Mouse (Mus musculus): ENCODE results near the gene Ugt1a1. TPM values are rescaled to one million over a fixed set of nuclear protein-coding genes. Genes with fewer than 3 reads are reported as not detected.
"Not testable (repeated sequence)": the region's sequence is repeated elsewhere in the genome, so short reads cannot be mapped to it uniquely, and the experiment has no call there.

The Ugt1a1 gene
- polyA plus RNA-seq, 1 experiment from 2014 or later, result 30.1 TPM

GRCm38 (mm10) chr1:88222216-88222615 is 10.5 kb downstream of the Ugt1a1 start:
- H3K4me3 ChIP-seq (replicated peaks), result no peak overlapping the region
- no peak for ATAC-seq
- no peak overlapping the region for H3K27ac ChIP-seq
- no peak overlapping the region for H3K9ac ChIP-seq
- WGBS, result 50% methylated on average over 2 of the region's 2 CpGs
- H3K27me3 ChIP-seq (replicated peaks), result no peaks in the 10 kb centered on the region
- no peaks in the 10 kb centered on the region for H3K36me3 ChIP-seq
- H3K4me2 ChIP-seq (replicated peaks), result no peak overlapping the region
- H3K4me1 ChIP-seq (replicated peaks), result no peaks in the 10 kb centered on the region
- H3K9me3 ChIP-seq, result peaks cover 20% of the 10 kb centered on the region

GRCm38 (mm10) chr1:88223011-88223515 is 11.3 kb downstream of the Ugt1a1 start:
- H3K36me3 ChIP-seq; H3K27ac ChIP-seq; ATAC-seq; H3K4me1 ChIP-seq (replicated peaks); H3K27me3 ChIP-seq (replicated peaks); H3K4me3 ChIP-seq (replicated peaks); H3K4me2 ChIP-seq (replicated peaks); H3K9ac ChIP-seq: not testable (repeated sequence)
- H3K9me3 ChIP-seq, result peaks cover 16% of the 10 kb centered on the region; the same call in 1 of the 2 replicates

- no peak for ATAC-seq
- Histone ChIP-seq H3K9me3 (peaks cover 16% of the 10 kb centered on the region; the same call in 1 of the 2 replicates), H3K9ac (no peak overlapping the region), H3K27me3 (replicated peaks) (no peaks in the 10 kb centered on the region), H3K36me3 (no peaks in the 10 kb centered on the region), H3K27ac (no peak overlapping the region), H3K4me1 (replicated peaks) (no peaks in the 10 kb centered on the region), H3K4me3 (replicated peaks) (no peak overlapping the region), H3K4me2 (replicated peaks) (no peak overlapping the region)
- 59% methylated on average over 1 of the region's 1 CpGs for WGBS
Measured at GRCm38 (mm10) chr1:88223591-88223990, 11.8 kb downstream of the Ugt1a1 start.

- H3K4me1 ChIP-seq (replicated peaks), result no peaks in the 10 kb centered on the region
- no peak overlapping the region for H3K4me2 ChIP-seq (replicated peaks)
- H3K9ac ChIP-seq, result no peak overlapping the region
- ATAC-seq, result no peak
- H3K36me3 ChIP-seq, result no peaks in the 10 kb centered on the region
- no peak overlapping the region for H3K27ac ChIP-seq
- peaks cover 19% of the 10 kb centered on the region; the same call in 1 of the 2 replicates for H3K9me3 ChIP-seq
- no peaks in the 10 kb centered on the region for H3K27me3 ChIP-seq (replicated peaks)
- WGBS, result 68% methylated on average over 2 of the region's 2 CpGs
- H3K4me3 ChIP-seq (replicated peaks), result no peak overlapping the region
Measured at GRCm38 (mm10) chr1:88224029-88224776, 12.4 kb downstream of the Ugt1a1 start.

- not testable (repeated sequence) for H3K27me3 ChIP-seq (replicated peaks); H3K36me3 ChIP-seq; H3K9ac ChIP-seq; H3K4me3 ChIP-seq (replicated peaks); H3K4me2 ChIP-seq (replicated peaks); H3K27ac ChIP-seq; H3K4me1 ChIP-seq (replicated peaks); ATAC-seq
- H3K9me3 ChIP-seq, result peaks cover 24% of the 10 kb centered on the region; the same call in 1 of the 2 replicates
- 39% methylated on average over 2 of the region's 2 CpGs for WGBS
Measured at GRCm38 (mm10) chr1:88225301-88225700, 13.5 kb downstream of the Ugt1a1 start.

GRCm38 (mm10) chr1:88225741-88226140 is 14.0 kb downstream of the Ugt1a1 start:
- Histone ChIP-seq H3K27me3 (replicated peaks) (no peaks in the 10 kb centered on the region), H3K4me3 (replicated peaks) (no peak overlapping the region), H3K4me2 (replicated peaks) (no peak overlapping the region), H3K4me1 (replicated peaks) (no peaks in the 10 kb centered on the region), H3K9me3 (peaks cover 24% of the 10 kb centered on the region; the same call in 1 of the 2 replicates), H3K9ac (no peak overlapping the region), H3K27ac (no peak overlapping the region), H3K36me3 (no peaks in the 10 kb centered on the region)
- ATAC-seq, result no peak

GRCm38 (mm10) chr1:88226670-88227379 is 15.1 kb downstream of the Ugt1a1 start, which contains the start of gene Mroh2a:
TSS of gene Mroh2a (plus strand) at chr1:88226986.
- Histone ChIP-seq H3K9me3 (peaks cover 26% of the 10 kb centered on the region; the same call in 1 of the 2 replicates), H3K27ac (no peak within 1 kb of the TSS), H3K9ac (no peak within 1 kb of the TSS), H3K4me3 (replicated peaks) (no peak within 1 kb of the TSS), H3K4me1 (replicated peaks) (no peaks in the 10 kb centered on the region), H3K4me2 (replicated peaks) (no peak within 1 kb of the TSS), H3K36me3 (no peaks in the 10 kb centered on the region), H3K27me3 (replicated peaks) (no peaks in the 10 kb centered on the region)
- no peak for ATAC-seq
- WGBS, result 54% methylated on average over 5 of the region's 5 CpGs

- ATAC-seq, result no peak
- Histone ChIP-seq H3K36me3 (no peaks in the 10 kb centered on the region), H3K27ac (no peak overlapping the region), H3K4me2 (replicated peaks) (no peak overlapping the region), H3K9me3 (peaks cover 28% of the 10 kb centered on the region; the same call in 1 of the 2 replicates), H3K4me3 (replicated peaks) (no peak overlapping the region), H3K27me3 (replicated peaks) (no peaks in the 10 kb centered on the region), H3K4me1 (replicated peaks) (no peaks in the 10 kb centered on the region), H3K9ac (no peak overlapping the region)
- 60% methylated on average over 2 of the region's 2 CpGs for WGBS
Measured at GRCm38 (mm10) chr1:88227482-88227881, 15.7 kb downstream of the Ugt1a1 start.

GRCm38 (mm10) chr1:88228121-88228520 is 16.4 kb downstream of the Ugt1a1 start:
- Histone ChIP-seq H3K27ac (no peak overlapping the region), H3K36me3 (no peaks in the 10 kb centered on the region), H3K4me2 (replicated peaks) (no peak overlapping the region), H3K9ac (no peak overlapping the region), H3K4me3 (replicated peaks) (no peak overlapping the region), H3K9me3 (peaks cover 34% of the 10 kb centered on the region; the same call in 1 of the 2 replicates), H3K4me1 (replicated peaks) (no peaks in the 10 kb centered on the region), H3K27me3 (replicated peaks) (no peaks in the 10 kb centered on the region)
- 71% methylated on average over 7 of the region's 7 CpGs for WGBS
- no peak for ATAC-seq

- H3K4me1 ChIP-seq (replicated peaks), result no peaks in the 10 kb centered on the region
- peaks cover 38% of the 10 kb centered on the region; the same call in 1 of the 2 replicates for H3K9me3 ChIP-seq
- H3K4me3 ChIP-seq (replicated peaks), result no peak overlapping the region
- WGBS, result 77% methylated on average over 3 of the region's 3 CpGs
- no peak overlapping the region for H3K4me2 ChIP-seq (replicated peaks)
- no peak overlapping the region for H3K9ac ChIP-seq
- no peak overlapping the region for H3K27ac ChIP-seq
- H3K27me3 ChIP-seq (replicated peaks), result no peaks in the 10 kb centered on the region
- no peak for ATAC-seq
- H3K36me3 ChIP-seq, result no peaks in the 10 kb centered on the region
Measured at GRCm38 (mm10) chr1:88229566-88229965, 17.8 kb downstream of the Ugt1a1 start.

GRCm38 (mm10) chr1:88229986-88230385 is 18.2 kb downstream of the Ugt1a1 start:
- H3K27me3 ChIP-seq (replicated peaks), result no peaks in the 10 kb centered on the region
- H3K9me3 ChIP-seq, result peaks cover 42% of the 10 kb centered on the region
- no peak overlapping the region for H3K4me2 ChIP-seq (replicated peaks)
- 85% methylated on average over 5 of the region's 5 CpGs for WGBS
- no peak overlapping the region for H3K9ac ChIP-seq
- H3K36me3 ChIP-seq, result no peaks in the 10 kb centered on the region
- ATAC-seq, result no peak
- H3K27ac ChIP-seq, result no peak overlapping the region
- H3K4me1 ChIP-seq (replicated peaks), result no peaks in the 10 kb centered on the region
- H3K4me3 ChIP-seq (replicated peaks), result no peak overlapping the region

GRCm38 (mm10) chr1:88230421-88230820 is 18.7 kb downstream of the Ugt1a1 start:
- no peak overlapping the region for H3K4me3 ChIP-seq (replicated peaks)
- no peak for ATAC-seq
- no peaks in the 10 kb centered on the region for H3K4me1 ChIP-seq (replicated peaks)
- peaks cover 45% of the 10 kb centered on the region for H3K9me3 ChIP-seq
- WGBS, result 72% methylated on average over 7 of the region's 7 CpGs
- H3K9ac ChIP-seq, result no peak overlapping the region
- H3K27me3 ChIP-seq (replicated peaks), result no peaks in the 10 kb centered on the region
- H3K4me2 ChIP-seq (replicated peaks), result no peak overlapping the region
- no peak overlapping the region for H3K27ac ChIP-seq
- H3K36me3 ChIP-seq, result no peaks in the 10 kb centered on the region
